Comparison of ENCODE assay signal across 14 mouse cellular contexts in the genomic region with DNA sequence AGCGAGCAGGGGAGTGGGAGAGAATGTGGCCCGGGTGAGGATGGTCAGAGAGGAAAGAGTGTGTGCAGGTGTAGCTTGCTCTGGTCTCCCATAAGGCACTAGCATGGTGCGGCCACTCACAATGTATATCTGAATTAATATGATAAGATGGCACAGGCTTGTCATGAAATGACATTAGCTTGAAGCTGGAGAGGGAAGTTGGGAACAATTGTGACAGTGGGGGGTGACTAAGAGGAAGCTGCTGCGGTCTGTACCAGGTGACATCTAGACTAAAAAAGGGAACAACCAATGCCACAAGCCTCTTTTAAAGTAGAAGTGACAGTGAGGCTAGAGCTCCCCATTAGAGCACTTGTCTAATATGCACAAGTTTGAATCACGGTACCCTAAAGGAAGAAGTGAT.
DNase-seq lines count a peak whose midpoint lies in the region; ATAC-seq and TF ChIP-seq lines count a peak whose summit lies in the region.
"Had no signal": no experiment of that assay in that cellular context is flagged by ENCODE, and none has a peak within 500 bp of the region (broad histone marks: within the 10 kb centered on the region; RNA-seq: fewer than 3 reads in every experiment).

No protein-coding gene starts in this region.

- H3K79me2 ChIP-seq in CH12.LX (replicated peaks; ENCODE audit: control insufficient read depth, extremely low read depth, insufficient read depth, poor library complexity, severe bottlenecking): no peaks in the 10 kb centered on the region

- H3K27ac ChIP-seq in liver, embryonic 14.5 days: no peak overlapping the region
- H3K27ac ChIP-seq in CH12.LX (ENCODE audit: insufficient read depth, low read depth): no peak overlapping the region
- H3K27ac ChIP-seq in liver, embryonic 15.5 days (replicated peaks): no peak overlapping the region
- peak overlapping the region; percentile 16; the same call in 1 of the 2 replicates for H3K27ac ChIP-seq in small intestine, adult 2 months (ENCODE audit: insufficient read depth, low read depth, low read length)
- no peak overlapping the region for H3K27ac ChIP-seq in hindbrain, embryonic 14.5 days
- no peak overlapping the region for H3K27ac ChIP-seq in hindbrain, embryonic 11.5 days (ENCODE audit: low read depth, low read length)
- H3K27ac ChIP-seq: embryonic facial prominence, embryonic 15.5 days; left cerebral cortex, adult 2 months had no signal

- no peaks in the 10 kb centered on the region for H3K9me3 ChIP-seq in liver, embryonic 14.5 days (ENCODE audit: control insufficient read depth, low read length)
- H3K9me3 ChIP-seq in CH12.LX (replicated peaks; ENCODE audit: low read length): no peaks in the 10 kb centered on the region
- H3K9me3 ChIP-seq in liver, embryonic 15.5 days (replicated peaks): no peaks in the 10 kb centered on the region
- no peaks in the 10 kb centered on the region for H3K9me3 ChIP-seq in hindbrain, embryonic 14.5 days (ENCODE audit: control insufficient read depth, low read length)
- no peaks in the 10 kb centered on the region for H3K9me3 ChIP-seq in hindbrain, embryonic 11.5 days (ENCODE audit: control insufficient read depth, low read length)
- H3K9me3 ChIP-seq: embryonic facial prominence, embryonic 15.5 days had no signal

- WGBS in liver, embryonic 14.5 days (ENCODE audit: insufficient replicate concordance): 10% methylated on average over 5 of the region's 5 CpGs
- WGBS in liver, embryonic 15.5 days (ENCODE audit: insufficient replicate concordance): 20% methylated on average over 5 of the region's 5 CpGs
- 84% methylated on average over 5 of the region's 5 CpGs for WGBS in small intestine, adult 2 months
- WGBS in hindbrain, embryonic 14.5 days: 93% methylated on average over 5 of the region's 5 CpGs
- WGBS in hindbrain, embryonic 11.5 days: 93% methylated on average over 5 of the region's 5 CpGs

- H3K4me3 ChIP-seq in liver, embryonic 14.5 days (ENCODE audit: insufficient read depth in 1 of 2, low read depth in 2 of 2, low read length in 2 of 2): no peak overlapping the region
- no peak overlapping the region for H3K4me3 ChIP-seq in CH12.LX (replicated peaks in 1 of 3; ENCODE audit: low read depth in 2 of 3, low read length in 2 of 3, poor library complexity in 1 of 3)
- H3K4me3 ChIP-seq in liver, embryonic 15.5 days (replicated peaks): no peak overlapping the region
- H3K4me3 ChIP-seq in small intestine, adult 2 months (ENCODE audit: low read depth, low read length): no peak overlapping the region
- H3K4me3 ChIP-seq in hindbrain, embryonic 14.5 days (replicated peaks; ENCODE audit: low read length): no peak overlapping the region
- no peak overlapping the region for H3K4me3 ChIP-seq in hindbrain, embryonic 11.5 days (ENCODE audit: low read depth, low read length)
- H3K4me3 ChIP-seq: embryonic facial prominence, embryonic 15.5 days; left cerebral cortex, adult 2 months had no signal

- no peak for TF ChIP-seq POLR2A in CH12.LX (IDR thresholded peaks at IDR 0.05; ENCODE audit: low read depth, low read length)
- TF ChIP-seq POLR2A in small intestine, adult 2 months (IDR thresholded peaks at IDR 0.05; ENCODE audit: low read depth, low read length): no peak

- no peaks in the 10 kb centered on the region for H3K4me1 ChIP-seq in liver, embryonic 14.5 days (replicated peaks; ENCODE audit: control insufficient read depth in 2 of 2, insufficient read depth in 2 of 2, low read length in 1 of 2)
- H3K4me1 ChIP-seq in CH12.LX (ENCODE audit: control insufficient read depth in 1 of 2, insufficient read depth in 2 of 2): peaks cover 18 to 71% of the 10 kb centered on the region in 2 experiments
- peaks cover 5% of the 10 kb centered on the region for H3K4me1 ChIP-seq in liver, embryonic 15.5 days (replicated peaks)
- peaks cover 3% of the 10 kb centered on the region; the same call in 1 of the 2 replicates for H3K4me1 ChIP-seq in small intestine, adult 2 months (ENCODE audit: control insufficient read depth, insufficient read depth, insufficient read length, low read length)
- H3K4me1 ChIP-seq in hindbrain, embryonic 14.5 days (replicated peaks; ENCODE audit: control insufficient read depth, insufficient read depth, low read length): no peaks in the 10 kb centered on the region
- H3K4me1 ChIP-seq in hindbrain, embryonic 11.5 days (replicated peaks; ENCODE audit: control insufficient read depth, insufficient read depth, low read length): no peaks in the 10 kb centered on the region
- H3K4me1 ChIP-seq: embryonic facial prominence, embryonic 15.5 days had no signal

- no peaks in the 10 kb centered on the region for H3K27me3 ChIP-seq in liver, embryonic 14.5 days (ENCODE audit: control insufficient read depth, insufficient read depth, low read length)
- no peaks in the 10 kb centered on the region for H3K27me3 ChIP-seq in CH12.LX (replicated peaks)
- no peaks in the 10 kb centered on the region for H3K27me3 ChIP-seq in liver, embryonic 15.5 days
- H3K27me3 ChIP-seq in small intestine, adult 2 months (ENCODE audit: control insufficient read depth, insufficient read depth, low read length): no peaks in the 10 kb centered on the region
- H3K27me3 ChIP-seq in hindbrain, embryonic 14.5 days (ENCODE audit: control insufficient read depth, insufficient read depth, low read length): no peaks in the 10 kb centered on the region
- no peaks in the 10 kb centered on the region for H3K27me3 ChIP-seq in hindbrain, embryonic 11.5 days (ENCODE audit: control insufficient read depth, insufficient read depth, low read length)
- H3K27me3 ChIP-seq: embryonic facial prominence, embryonic 15.5 days had no signal

- no peak for TF ChIP-seq EP300 in liver, embryonic 14.5 days (IDR thresholded peaks at IDR 0.05; ENCODE audit: low read depth)
- TF ChIP-seq EP300 in CH12.LX (IDR thresholded peaks at IDR 0.05; ENCODE audit: low read length): peak; percentile 82

- TF ChIP-seq CTCF in liver, embryonic 14.5 days (IDR thresholded peaks at IDR 0.05; ENCODE audit: low read depth): no peak
- TF ChIP-seq CTCF in CH12.LX (conservative IDR thresholded peaks at IDR 0.05 in 1 of 2, IDR thresholded peaks at IDR 0.05 in 1 of 2; ENCODE audit: low read depth in 2 of 2, low read length in 2 of 2): no peak
- TF ChIP-seq CTCF in small intestine, adult 2 months (IDR thresholded peaks at IDR 0.05; ENCODE audit: extremely low read depth, insufficient read length, insufficient replicate concordance, low read depth, low read length): no peak

- no peak overlapping the region for H3K9ac ChIP-seq in liver, embryonic 14.5 days (replicated peaks)
- no peak overlapping the region for H3K9ac ChIP-seq in CH12.LX (ENCODE audit: insufficient read depth, low read depth)
- H3K9ac ChIP-seq in liver, embryonic 15.5 days: no peak overlapping the region
- H3K9ac ChIP-seq in hindbrain, embryonic 14.5 days: no peak overlapping the region
- no peak overlapping the region for H3K9ac ChIP-seq in hindbrain, embryonic 11.5 days (ENCODE audit: low read depth, low read length)
- H3K9ac ChIP-seq: embryonic facial prominence, embryonic 15.5 days had no signal

- no peak overlapping the region for H3K4me2 ChIP-seq in liver, embryonic 14.5 days (ENCODE audit: low read depth)
- H3K4me2 ChIP-seq in CH12.LX (ENCODE audit: insufficient read depth, low read depth, poor library complexity, severe bottlenecking): no peak overlapping the region
- no peak overlapping the region for H3K4me2 ChIP-seq in liver, embryonic 15.5 days
- no peak overlapping the region for H3K4me2 ChIP-seq in hindbrain, embryonic 14.5 days (replicated peaks)
- H3K4me2 ChIP-seq in hindbrain, embryonic 11.5 days (replicated peaks; ENCODE audit: low read depth, low read length): no peak overlapping the region
- H3K4me2 ChIP-seq: embryonic facial prominence, embryonic 15.5 days had no signal

- no peak for TF ChIP-seq RAD21 in CH12.LX (IDR thresholded peaks at IDR 0.05; ENCODE audit: low read depth, low read length)

- ATAC-seq in liver, embryonic 14.5 days (ENCODE audit: insufficient read depth): no peak
- peak; percentile 25 for ATAC-seq in liver, embryonic 15.5 days (ENCODE audit: insufficient read depth)
- no peak for ATAC-seq in hindbrain, embryonic 14.5 days (ENCODE audit: low FRiP score)
- ATAC-seq in hindbrain, embryonic 11.5 days (ENCODE audit: low FRiP score): no peak
- ATAC-seq: intestine, postnatal 0 days had no signal

- in situ Hi-C loops in CH12.LX (cut with MboI; ENCODE audit: low pct_ligation_motif_present, low pct_unique_long_range_greater_than_20kb, low sequenced_read_pairs): no loop called here

- peaks cover 8% of the 10 kb centered on the region; the same call in 1 of the 2 replicates for H3K36me3 ChIP-seq in liver, embryonic 14.5 days (replicated peaks; ENCODE audit: control insufficient read depth, insufficient read depth, low read depth)
- H3K36me3 ChIP-seq in CH12.LX (replicated peaks in 1 of 2; ENCODE audit: control insufficient read depth in 1 of 2, insufficient read depth in 1 of 2, low read length in 1 of 2): peaks cover 0 to 4% of the 10 kb centered on the region in 2 experiments
- peaks cover 41% of the 10 kb centered on the region for H3K36me3 ChIP-seq in liver, embryonic 15.5 days (replicated peaks)
- H3K36me3 ChIP-seq in small intestine, adult 2 months (ENCODE audit: control insufficient read depth, insufficient read depth, low read length): no peaks in the 10 kb centered on the region
- no peaks in the 10 kb centered on the region for H3K36me3 ChIP-seq in hindbrain, embryonic 14.5 days (replicated peaks; ENCODE audit: control insufficient read depth, insufficient read depth)
- no peaks in the 10 kb centered on the region for H3K36me3 ChIP-seq in hindbrain, embryonic 11.5 days (ENCODE audit: control insufficient read depth, insufficient read depth, low read length)
- H3K36me3 ChIP-seq: embryonic facial prominence, embryonic 15.5 days had no signal

- dilution Hi-C loops in CH12.LX (cut with MboI; ENCODE audit: extremely low pct_ligation_motif_present, extremely low pct_unique_long_range_greater_than_20kb, low sequenced_read_pairs): no loop called here

- peak in 2 of 3 experiments; percentile 18 to 31 for DNase-seq in liver, embryonic 14.5 days (ENCODE audit: low read depth in 3 of 3, low spot score in 3 of 3)
- DNase-seq in liver (no peak), CH12.LX (ENCODE audit: extremely low read depth) (peak; percentile 84)
- DNase-seq in hindbrain, embryonic 14.5 days (ENCODE audit: low spot score): no peak
- no peak for DNase-seq in gastrocnemius, postnatal 25 days
- DNase-seq in hindbrain, embryonic 11.5 days (ENCODE audit: low spot score): no peak
- DNase-seq: cerebellum, postnatal 36 days; heart, postnatal 4 days; kidney, postnatal 36 days had no signal

TF ChIP-seq in CH12.LX, 34 proteins besides CTCF, POLR2A, EP300 and RAD21 (continues in another document):
- TF ChIP-seq ELF1 (IDR thresholded peaks at IDR 0.05; ENCODE audit: low read depth, low read length): no peak
- no peak for TF ChIP-seq POLR2AphosphoS2 (IDR thresholded peaks at IDR 0.05; ENCODE audit: low read depth, low read length)
- TF ChIP-seq USF2 (conservative IDR thresholded peaks at IDR 0.05; ENCODE audit: low read depth, low read length): no peak; the same call in 1 of the 2 replicates
- peak; percentile 75 for TF ChIP-seq IRF4 (IDR thresholded peaks at IDR 0.05; ENCODE audit: low read depth, low read length)
- TF ChIP-seq KAT2A (IDR thresholded peaks at IDR 0.05; ENCODE audit: insufficient replicate concordance, low read length): no peak
- no peak for TF ChIP-seq ZMIZ1 (IDR thresholded peaks at IDR 0.05; ENCODE audit: low read depth, low read length)

Comparison
In these comparisons a context has a peak if more than half of its experiments do, and no peak if none do; other contexts are left out.
1. DNase-seq: peak in liver, embryonic 14.5 days (2 of 3) and CH12.LX (single experiment); none in liver (single experiment), hindbrain, embryonic 14.5 days (single experiment), gastrocnemius, postnatal 25 days (single experiment) and hindbrain, embryonic 11.5 days (single experiment).